Mouse (Mus musculus) activated CD4-positive, CD25-positive, alpha-beta regulatory T cell (primary cell): ENCODE results near the gene Gm7138. TPM values are rescaled to one million over a fixed set of nuclear protein-coding genes. Genes with fewer than 3 reads are reported as not detected.

Experiments used
- polyA plus RNA-seq, 2 experiments: library from polyadenylated mRNA; unstranded; fragments of 100-300 nt; shearing (Covaris generic); gene quantifications; one replicate each; pipeline ENCODE4 v1.2.1; 2017

Gm7138 gene
- not detected for polyA plus RNA-seq

DNA sequence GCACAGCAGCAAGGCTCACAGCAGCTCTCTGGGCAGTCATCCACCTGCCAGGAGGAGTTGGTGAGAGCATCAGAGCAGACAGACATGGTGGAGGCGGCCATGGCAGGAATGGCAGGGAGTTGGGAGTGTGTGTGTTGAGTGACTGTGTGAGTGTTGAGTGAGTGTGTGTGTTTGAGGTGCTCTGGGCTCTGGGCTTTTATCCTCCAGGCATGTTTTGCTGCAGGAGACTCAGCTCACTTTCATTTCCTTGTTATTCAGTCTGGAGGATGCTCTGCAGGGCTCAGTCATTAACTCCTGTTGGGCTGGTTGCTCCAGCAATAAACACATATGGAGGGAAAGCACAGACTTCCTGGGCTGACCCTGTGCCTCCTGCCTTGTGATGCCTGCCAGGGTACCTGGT lies at the start of gene Gm7138:
Gene Gm7138 (minus strand): TSS at position 101 of the 400 bp plus-strand sequence.

GRCm38 (mm10) chr10:77814382-77814781 lies 37.6 kb upstream of the Gm7138 start, which contains the start of gene Gm2696:
Gene Gm2696, plus strand, starts transcription at chr10:77814682.

GRCm38 (mm10) chr10:77811743-77812142 lies 35.0 kb upstream of the Gm7138 start, which contains the start of gene Gm9507:
Gene Gm9507, minus strand, starts transcription at chr10:77811843.

GRCm38 (mm10) chr10:77798921-77799508 lies 22.3 kb upstream of the Gm7138 start, which contains the start of gene Gm19668:
Gene Gm19668, minus strand, starts transcription at chr10:77799133.

DNA sequence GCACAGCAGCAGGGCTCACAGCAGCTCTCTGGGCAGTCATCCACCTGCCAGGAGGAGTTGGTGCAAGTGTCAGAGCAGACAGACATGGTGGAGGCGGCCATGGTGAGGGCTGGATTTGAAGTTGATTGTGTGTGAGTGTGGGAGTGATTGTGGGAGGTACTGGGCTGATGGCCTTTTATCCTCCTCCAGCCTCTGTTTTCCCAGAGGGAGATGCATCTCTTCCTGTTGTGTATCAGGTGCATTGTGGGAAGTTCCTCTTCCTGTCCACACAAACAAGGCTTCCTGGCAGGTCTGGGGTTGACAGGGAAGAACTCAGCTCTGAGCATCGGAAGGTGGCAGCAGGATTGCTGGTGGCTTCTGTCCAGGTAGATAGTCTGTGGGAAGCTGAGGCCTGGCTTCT lies 18.2 kb upstream of the Gm7138 start, which contains the start of gene Gm9639:
Gene Gm9639 (minus strand): TSS at position 101 of the 400 bp plus-strand sequence.

DNA sequence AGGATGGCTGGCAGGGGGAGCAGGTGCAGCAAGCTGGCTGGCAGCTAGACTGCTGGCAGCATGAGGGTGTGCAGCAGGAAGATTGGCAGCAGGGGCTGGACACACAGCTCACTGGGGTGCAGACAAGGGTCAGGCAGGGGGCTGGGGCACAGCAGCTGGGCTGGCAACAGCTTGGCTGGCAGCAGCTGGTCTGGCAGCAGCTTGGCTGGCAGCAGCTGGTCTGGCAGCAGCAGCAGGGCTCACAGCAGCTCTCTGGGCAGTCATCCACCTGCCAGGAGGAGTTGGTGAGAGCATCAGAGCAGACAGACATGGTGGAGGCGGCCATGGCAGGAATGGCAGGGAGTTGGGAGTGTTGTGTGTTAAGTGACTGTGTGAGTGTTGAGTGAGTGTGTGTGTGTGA lies 11.1 kb upstream of the Gm7138 start, which contains the start of gene Gm7137:
Gene Gm7137 (minus strand): TSS at position 325 of the 400 bp plus-strand sequence.

DNA sequence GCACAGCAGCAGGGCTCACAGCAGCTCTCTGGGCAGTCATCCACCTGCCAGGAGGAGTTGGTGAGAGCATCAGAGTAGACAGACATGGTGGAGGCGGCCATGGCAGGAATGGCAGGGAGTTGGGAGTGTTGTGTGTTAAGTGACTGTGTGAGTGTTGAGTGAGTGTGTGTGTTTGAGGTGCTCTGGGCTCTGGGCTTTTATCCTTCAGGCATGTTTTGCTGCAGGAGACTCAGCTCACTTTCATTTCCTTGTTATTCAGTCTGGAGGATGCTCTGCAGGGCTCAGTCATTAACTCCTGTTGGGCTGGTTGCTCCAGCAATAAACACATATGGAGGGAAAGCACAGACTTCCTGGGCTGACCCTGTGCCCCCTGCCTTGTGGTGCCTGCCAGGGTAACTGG lies 5.7 kb upstream of the Gm7138 start, which contains the start of gene Gm3250:
Gene Gm3250 (minus strand): TSS at position 101 of the 400 bp plus-strand sequence.

GRCm38 (mm10) chr10:77771225-77771624 lies 5.5 kb downstream of the Gm7138 start, which contains the start of gene Gm3238:
Gene Gm3238, minus strand, starts transcription at chr10:77771325.

DNA sequence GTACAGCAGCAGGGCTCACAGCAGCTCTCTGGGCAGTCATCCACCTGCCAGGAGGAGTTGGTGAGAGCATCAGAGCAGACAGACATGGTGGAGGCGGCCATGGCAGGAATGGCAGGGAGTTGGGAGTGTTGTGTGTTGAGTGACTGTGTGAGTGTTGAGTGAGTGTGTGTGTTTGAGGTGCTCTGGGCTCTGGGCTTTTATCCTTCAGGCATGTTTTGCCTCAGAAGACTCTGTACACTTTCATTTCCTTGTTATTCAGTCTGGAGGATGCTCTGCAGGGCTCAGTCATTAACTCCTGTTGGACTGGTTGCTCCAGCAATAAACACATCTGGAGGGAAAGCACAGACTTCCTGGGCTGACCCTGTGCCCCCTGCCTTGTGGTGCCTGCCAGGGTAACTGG lies 17.2 kb downstream of the Gm7138 start, which contains the start of gene Gm3233:
Gene Gm3233 (minus strand): TSS at position 101 of the 400 bp plus-strand sequence.

DNA sequence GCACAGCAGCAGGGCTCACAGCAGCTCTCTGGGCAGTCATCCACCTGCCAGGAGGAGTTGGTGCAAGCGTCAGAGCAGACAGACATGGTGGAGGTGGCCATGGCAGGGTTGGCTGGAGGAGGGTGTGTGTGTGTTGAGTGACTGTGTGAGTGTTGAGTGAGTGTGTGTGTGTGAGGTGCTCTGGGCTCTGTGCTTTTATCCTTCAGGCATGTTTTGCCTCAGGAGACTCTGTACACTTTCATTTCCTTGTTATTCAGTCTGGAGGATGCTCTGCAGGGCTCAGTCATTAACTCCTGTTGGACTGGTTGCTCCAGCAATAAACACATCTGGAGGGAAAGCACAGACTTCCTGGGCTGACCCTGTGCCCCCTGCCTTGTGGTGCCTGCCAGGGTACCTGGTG lies 25.5 kb downstream of the Gm7138 start, which contains the start of gene Gm9736:
Gene Gm9736 (minus strand): TSS at position 101 of the 400 bp plus-strand sequence.

DNA sequence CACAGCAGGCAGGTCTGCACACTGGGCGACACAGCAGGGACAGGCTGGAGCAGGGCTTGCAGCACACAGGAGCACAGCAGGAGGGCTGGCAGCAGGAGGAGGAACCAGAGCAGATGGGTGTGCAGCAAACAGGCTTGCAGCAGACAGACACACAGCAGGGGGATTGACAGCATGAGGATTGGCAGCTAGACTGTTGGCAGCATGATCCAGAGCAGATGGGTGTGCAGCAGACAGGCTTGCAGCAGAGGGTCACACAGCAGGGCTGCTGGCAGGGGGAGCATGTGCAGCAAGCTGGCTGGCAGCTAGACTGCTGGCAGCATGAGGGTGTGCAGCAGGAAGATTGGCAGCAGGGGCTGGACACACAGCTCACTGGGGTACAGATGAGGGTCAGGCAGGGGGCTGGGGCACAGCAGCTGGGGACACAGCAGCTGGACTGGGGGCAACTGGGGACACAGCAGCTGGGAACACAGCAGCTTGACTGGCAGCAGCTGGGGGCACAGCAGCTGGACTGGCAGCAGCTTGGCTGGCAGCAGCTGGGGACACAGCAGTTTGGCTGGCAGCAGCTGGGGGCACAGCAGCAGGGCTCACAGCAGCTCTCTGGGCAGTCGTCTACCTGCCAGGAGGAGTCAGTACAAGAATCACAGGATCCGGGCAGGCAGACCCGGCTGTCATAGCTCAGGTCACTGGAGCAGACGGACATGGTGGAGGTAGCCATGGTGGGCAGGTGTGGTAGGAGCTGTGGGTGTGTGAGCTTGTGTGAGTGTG lies 34.6 kb downstream of the Gm7138 start, which contains the start of gene Gm18596:
Gene Gm18596 (minus strand): TSS at position 715 of the 765 bp plus-strand sequence.

Other genes starting within 250 kb of the Gm7138 start
- 100 to 1,000 TPM; 393 to 587 TPM for gene Itgb2, start 246.7 kb downstream of the Gm7138 start, polyA plus RNA-seq
- gene Pttg1ip, start 195.2 kb downstream of the Gm7138 start, polyA plus RNA-seq: 10 to 100 TPM; 80.5 to 89.8 TPM
- gene Sumo3, start 170.8 kb downstream of the Gm7138 start, polyA plus RNA-seq: 100 to 1,000 TPM; 101 to 149 TPM
- gene Gm49325, start 170.7 kb downstream of the Gm7138 start, polyA plus RNA-seq: not detected
- 10 to 100 TPM; 44.2 to 47.5 TPM for gene Ube2g2, start 154.7 kb downstream of the Gm7138 start, polyA plus RNA-seq
- under 1 TPM; 0.29 to 0.33 TPM for gene Tspear, start 90.4 kb downstream of the Gm7138 start, polyA plus RNA-seq
- gene Gm19402, start 86.2 kb downstream of the Gm7138 start, polyA plus RNA-seq: not detected
- not detected for gene Gm9508, start 79.7 kb downstream of the Gm7138 start, polyA plus RNA-seq
- not detected for gene Gm10272, start 70.3 kb downstream of the Gm7138 start, polyA plus RNA-seq
- under 1 TPM in 1 of 2 experiments, not detected in 1; 0.65 TPM for gene Gm10024, start 65.5 kb downstream of the Gm7138 start, polyA plus RNA-seq
- gene Gm10142, start 61.1 kb downstream of the Gm7138 start, polyA plus RNA-seq: not detected
- not detected for gene Krtap12-1, start 56.3 kb downstream of the Gm7138 start, polyA plus RNA-seq
- not detected for gene Gm10100, start 50.5 kb downstream of the Gm7138 start, polyA plus RNA-seq
- not detected for gene Gm18596, start 34.3 kb downstream of the Gm7138 start, polyA plus RNA-seq
- not detected for gene Gm9736, start 25.6 kb downstream of the Gm7138 start, polyA plus RNA-seq
- not detected for gene Gm3233, start 17.3 kb downstream of the Gm7138 start, polyA plus RNA-seq
- not detected for gene Gm3238, start 5.6 kb downstream of the Gm7138 start, polyA plus RNA-seq
- not detected for gene Gm3250, start 5.6 kb upstream of the Gm7138 start, polyA plus RNA-seq
- not detected for gene Gm7137, start 11.3 kb upstream of the Gm7138 start, polyA plus RNA-seq
- gene Gm9639, start 18.1 kb upstream of the Gm7138 start, polyA plus RNA-seq: not detected
- gene Gm19668, start 22.2 kb upstream of the Gm7138 start, polyA plus RNA-seq: not detected
- not detected for gene Gm9507, start 34.9 kb upstream of the Gm7138 start, polyA plus RNA-seq
- not detected for gene Gm2696, start 37.7 kb upstream of the Gm7138 start, polyA plus RNA-seq
- under 1 TPM in 1 of 2 experiments, not detected in 1; 0.21 TPM for gene Krtap10-4, start 50.2 kb upstream of the Gm7138 start, polyA plus RNA-seq
- gene Krtap10-10, start 59.0 kb upstream of the Gm7138 start, polyA plus RNA-seq: not detected
- gene Gm36176, start 69.9 kb upstream of the Gm7138 start, polyA plus RNA-seq: not detected
- gene Gm10318, start 75.9 kb upstream of the Gm7138 start, polyA plus RNA-seq: not detected
- gene Gm3285, start 85.0 kb upstream of the Gm7138 start, polyA plus RNA-seq: not detected
- under 1 TPM in 1 of 2 experiments, not detected in 1; 0.22 TPM for gene Lrrc3, start 125.6 kb upstream of the Gm7138 start, polyA plus RNA-seq
- 1 to 10 TPM; 1.2 to 1.7 TPM for gene Trpm2, start 193.6 kb upstream of the Gm7138 start, polyA plus RNA-seq
- gene 1810043G02Rik, start 201.6 kb upstream of the Gm7138 start, polyA plus RNA-seq: 10 to 100 TPM in 1 of 2 experiments, 1 to 10 TPM in 1; 5.0 to 11.3 TPM
- 10 to 100 TPM; 53.8 to 58.8 TPM for gene Pfkl, start 233.1 kb upstream of the Gm7138 start, polyA plus RNA-seq